Mouse (Mus musculus) kidney, postnatal 36 days (tissue): ENCODE data around the gene Spred1.
"Not testable (repeated sequence)": the region's sequence is repeated elsewhere in the genome, so short reads cannot be mapped to it uniquely, and the experiment has no call there.

Experiments
- DNase-seq, 2 experiments: peaks; one replicate each; pipeline ENCODE4 v3.0.0; 2021 to 2022; ENCODE audit warnings: mixed read lengths in 2 of 2

The Spred1 gene

GRCm38 (mm10) chr2:117120246-117121211 is 645 bp upstream of the Spred1 start:
- DNase-seq, result peak; percentile 91

DNA sequence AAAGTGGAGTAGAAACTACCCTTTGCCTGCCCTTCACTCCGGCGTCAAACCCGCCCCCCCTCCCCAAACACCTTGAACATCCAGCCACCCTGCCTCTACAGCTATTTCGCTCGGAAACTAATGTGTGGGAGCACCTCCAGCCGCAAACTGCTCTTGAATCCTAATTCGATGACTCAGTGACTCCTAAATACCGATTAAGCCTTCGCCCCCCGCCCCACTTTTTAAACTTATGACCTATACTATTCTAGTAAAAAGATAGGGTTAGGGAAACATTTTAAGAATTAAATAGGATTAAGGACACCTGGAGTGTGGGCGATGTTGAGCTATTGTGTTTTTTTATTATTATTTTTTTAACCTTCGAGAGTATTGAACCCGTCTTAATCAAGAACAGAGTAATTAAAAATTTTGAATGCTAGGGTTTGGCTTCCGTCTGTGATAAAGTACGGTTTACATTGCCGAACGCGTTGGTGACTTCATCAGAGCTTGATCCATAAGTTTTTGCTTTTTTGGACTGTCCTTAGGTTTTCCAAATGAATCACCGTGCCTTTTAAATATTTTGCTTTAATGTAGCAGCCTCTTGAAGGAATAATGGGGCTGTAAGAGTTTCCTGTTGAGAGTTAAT is 921 bp downstream of the Spred1 start:
- DNase-seq, result peak in 1 of 2 experiments; percentile 26

- DNase-seq, result peak; percentile 65 to 68
Observed at GRCm38 (mm10) chr2:117122701-117123337, 1.6 kb downstream of the Spred1 start.

DNA sequence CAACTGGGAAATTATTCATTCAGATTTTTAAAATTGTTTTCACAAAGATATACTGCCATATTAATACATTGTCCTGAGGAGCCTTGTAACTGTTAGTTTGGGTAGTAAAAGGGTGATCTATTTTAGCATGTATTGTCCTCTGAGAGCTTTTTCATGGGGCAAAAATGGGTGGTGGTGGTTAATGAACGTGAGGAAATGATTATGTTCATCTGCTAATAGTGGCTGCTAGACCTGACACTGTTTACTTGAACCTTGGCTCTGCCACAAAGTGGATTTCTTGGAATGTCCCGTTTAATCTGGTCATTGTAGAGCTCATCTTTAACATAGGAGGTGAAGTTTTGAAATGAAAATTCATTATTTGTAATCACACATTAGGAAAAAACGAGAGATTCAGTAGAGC is 2.5 kb downstream of the Spred1 start:
- DNase-seq, result no peak

GRCm38 (mm10) chr2:117124839-117125238 is 3.7 kb downstream of the Spred1 start:
- DNase-seq, result no peak

DNA sequence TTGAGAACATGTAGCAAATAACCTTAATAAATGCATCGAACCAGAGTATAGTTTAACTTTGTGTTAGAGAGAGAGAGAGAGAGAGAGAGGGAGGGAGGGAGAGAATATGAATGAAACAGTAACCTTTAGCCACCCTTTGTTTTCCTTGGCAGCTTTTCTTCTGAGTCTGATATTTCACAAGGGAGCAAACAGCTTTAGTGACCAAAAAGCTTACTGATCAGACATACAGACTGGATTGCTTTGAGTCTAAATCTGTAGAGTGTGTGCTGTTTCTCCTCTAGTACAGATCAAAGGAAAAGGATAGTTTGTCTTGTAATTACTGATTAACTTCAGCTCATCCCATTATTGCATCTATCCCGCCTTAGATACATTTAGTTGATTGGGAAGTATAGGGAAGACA is 8.0 kb downstream of the Spred1 start:
- DNase-seq, result peak in 1 of 2 experiments; percentile 28

DNA sequence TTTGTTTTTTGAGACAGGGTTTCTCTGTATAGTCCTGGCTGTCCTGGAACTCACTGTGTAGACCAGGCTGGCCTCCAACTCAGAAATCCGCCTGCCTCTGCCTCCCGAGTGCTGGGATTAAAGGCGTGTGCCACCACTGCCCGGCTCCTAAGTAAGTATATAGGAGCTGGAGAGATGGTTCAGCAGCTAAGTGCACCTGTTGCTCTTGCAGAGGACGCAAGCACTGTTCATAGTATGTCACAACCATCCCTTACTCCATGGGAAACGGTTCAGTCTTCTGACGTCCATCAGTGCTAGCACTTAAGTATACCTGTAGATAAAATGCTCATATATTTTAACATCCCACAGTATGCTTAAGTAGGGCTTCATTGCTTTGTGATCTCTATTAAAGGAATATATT is 9.9 kb downstream of the Spred1 start:
- DNase-seq, result not testable (repeated sequence)

GRCm38 (mm10) chr2:117131910-117132309 is 10.7 kb downstream of the Spred1 start:
- no peak for DNase-seq

DNA sequence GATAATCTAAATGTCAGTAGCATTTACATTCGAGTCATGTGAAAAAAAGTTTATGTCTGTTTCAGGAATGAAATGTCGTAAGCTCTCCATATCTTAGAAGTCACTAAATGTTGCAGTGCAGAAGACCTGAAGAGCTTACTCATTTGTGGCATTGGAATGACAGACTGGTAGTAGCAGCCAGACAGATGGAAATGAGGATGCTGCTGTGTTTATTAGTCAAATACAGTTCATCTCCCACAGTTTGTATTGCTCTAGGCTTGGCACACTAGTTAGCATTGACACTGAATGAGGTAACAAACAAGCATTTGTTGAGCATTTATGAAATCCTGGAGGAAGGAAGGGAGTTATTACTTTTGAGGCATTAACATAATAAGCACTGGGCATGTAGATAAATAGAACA is 12.4 kb downstream of the Spred1 start:
- no peak for DNase-seq

DNA sequence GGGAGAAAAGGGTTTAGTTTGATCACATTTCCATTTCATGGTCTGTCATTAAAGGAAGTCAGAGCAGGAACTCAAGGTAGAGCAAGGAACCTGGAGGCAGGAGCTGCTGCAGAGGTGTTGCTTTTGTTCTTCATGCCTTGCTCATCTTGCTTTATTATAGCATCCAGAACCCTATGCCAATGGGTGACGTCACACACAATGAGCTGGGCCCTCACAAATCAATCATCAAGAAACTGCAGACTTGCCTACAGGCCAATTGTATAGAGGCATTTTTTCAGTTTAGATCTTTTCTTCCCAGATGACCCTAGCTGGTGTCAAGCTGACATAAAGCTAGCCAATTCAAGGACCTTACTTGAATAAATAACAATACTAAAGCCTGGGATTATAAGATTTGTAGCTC is 16.6 kb downstream of the Spred1 start:
- no peak for DNase-seq

GRCm38 (mm10) chr2:117138932-117139331 is 17.8 kb downstream of the Spred1 start:
- DNase-seq, result no peak

- DNase-seq, result no peak
Observed at GRCm38 (mm10) chr2:117139977-117140376, 18.8 kb downstream of the Spred1 start.

DNA sequence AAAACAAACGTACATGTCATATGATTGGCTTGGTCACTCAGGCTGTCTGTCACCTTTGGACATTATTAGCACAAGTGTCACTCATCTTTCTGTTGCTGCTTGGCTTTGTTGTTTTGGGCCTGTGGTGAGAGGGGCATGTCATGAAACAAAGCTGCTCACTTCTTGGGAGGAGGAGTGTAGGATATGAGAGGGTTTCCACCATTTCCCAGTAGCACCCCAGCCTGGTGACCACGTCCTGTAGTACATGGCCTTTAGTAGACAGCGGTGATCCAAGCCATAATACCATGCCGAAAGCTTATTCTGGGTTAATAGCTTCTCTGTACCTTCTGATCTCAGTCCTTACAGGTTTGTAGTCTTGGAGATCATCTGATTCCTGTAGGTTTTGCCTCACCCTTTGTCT is 21.9 kb downstream of the Spred1 start:
- no peak for DNase-seq

- DNase-seq, result no peak
Observed at GRCm38 (mm10) chr2:117146026-117146425, 24.9 kb downstream of the Spred1 start.

GRCm38 (mm10) chr2:117146617-117147016 is 25.4 kb downstream of the Spred1 start:
- DNase-seq, result no peak

DNA sequence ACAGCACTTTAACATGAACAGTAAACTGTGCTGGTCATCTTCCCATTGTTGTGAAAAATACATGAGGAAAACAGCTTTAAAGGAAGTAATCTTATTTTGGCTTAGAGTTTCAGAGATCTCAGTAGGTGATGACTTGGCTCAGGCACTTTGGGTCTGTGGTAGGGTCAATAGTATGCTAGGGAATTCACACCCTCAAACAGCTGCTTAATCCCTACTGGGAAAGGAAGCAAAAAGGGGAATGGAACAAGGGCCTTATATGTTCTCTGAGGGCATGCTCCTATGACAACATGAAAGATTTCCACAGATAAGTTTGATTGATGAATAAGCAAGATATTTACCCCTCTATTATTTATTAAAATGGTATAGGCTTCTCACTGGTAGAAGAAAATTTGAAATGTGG is 31.0 kb downstream of the Spred1 start:
- DNase-seq, result no peak

DNA sequence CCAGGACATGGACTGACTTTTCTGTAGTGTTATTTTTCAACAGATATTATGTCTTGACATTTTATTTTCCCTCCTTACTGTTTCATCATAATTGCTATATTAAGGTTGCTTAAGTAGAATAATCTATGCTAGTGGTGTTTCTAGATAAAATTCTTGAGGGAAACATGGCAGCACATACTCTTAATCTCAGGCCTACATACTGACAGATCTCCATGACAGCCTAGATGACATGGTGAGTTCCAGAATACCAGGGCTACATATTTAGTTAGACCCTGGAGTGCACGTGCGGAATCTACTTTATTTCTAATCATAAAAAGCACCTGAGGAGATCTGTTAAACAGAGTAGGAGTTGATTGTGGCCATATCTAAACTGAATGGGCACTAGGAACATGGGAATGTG is 47.2 kb downstream of the Spred1 start:
- no peak for DNase-seq

GRCm38 (mm10) chr2:117169037-117169436 is 47.9 kb downstream of the Spred1 start:
- peak in 1 of 2 experiments; percentile 45 for DNase-seq

- peak; percentile 14 to 34 for DNase-seq
Observed at GRCm38 (mm10) chr2:117172981-117173380, 51.8 kb downstream of the Spred1 start.

- DNase-seq, result no peak
Observed at GRCm38 (mm10) chr2:117176066-117176465, 54.9 kb downstream of the Spred1 start.

- no peak for DNase-seq
Observed at GRCm38 (mm10) chr2:117176937-117177336, 55.8 kb downstream of the Spred1 start.

DNA sequence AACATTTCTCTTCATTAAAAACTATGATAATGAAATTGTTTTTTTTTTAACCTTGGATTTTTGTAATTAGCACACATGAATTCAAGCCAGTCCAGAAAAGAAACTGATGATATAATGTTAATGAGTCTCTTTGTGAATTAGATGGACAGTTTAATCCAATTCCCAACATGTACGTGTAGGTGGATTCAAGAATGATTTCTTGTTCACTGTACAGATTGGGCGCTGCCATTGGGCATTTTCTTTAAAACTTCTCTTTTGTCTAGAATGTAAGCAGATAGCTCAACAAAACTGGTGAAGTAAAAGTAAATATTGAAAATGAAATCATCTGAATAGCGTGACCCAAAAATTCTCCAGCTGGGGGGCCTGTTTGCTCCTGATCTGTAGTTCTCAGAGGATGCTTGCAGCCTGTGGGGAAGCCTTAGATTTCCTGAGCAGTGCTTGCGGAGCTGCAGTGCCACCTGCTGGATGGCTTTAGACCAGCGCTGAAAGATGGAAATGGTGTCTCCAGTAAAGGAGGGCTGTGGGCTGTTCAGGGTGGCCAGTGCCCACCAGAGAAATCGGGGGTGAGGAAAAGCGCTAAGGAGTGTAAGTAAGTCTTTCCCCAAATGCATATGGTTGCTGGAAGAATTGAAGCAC is 59.2 kb downstream of the Spred1 start:
- peak; percentile 79 to 91 for DNase-seq

DNA sequence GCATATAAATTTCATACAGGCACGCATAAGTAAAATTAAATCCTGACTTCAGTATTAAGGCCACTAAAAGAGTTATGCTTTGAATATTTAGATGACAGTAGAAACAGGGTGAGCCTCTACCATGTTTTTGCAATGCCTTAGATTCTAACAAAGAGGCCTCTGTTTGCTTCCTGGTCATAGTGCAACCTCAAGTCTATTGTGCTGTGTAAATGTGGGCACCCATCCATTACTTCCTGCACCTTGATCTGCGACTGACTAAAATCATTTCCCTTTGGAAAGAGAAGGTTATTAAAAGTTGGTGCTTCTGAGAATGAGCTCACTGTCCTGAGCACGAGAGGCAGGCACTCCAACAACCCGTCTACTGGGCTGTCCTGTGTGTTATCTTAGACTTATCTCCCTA is 64.4 kb downstream of the Spred1 start:
- no peak for DNase-seq
